Mouse (Mus musculus) brain, adult 2 months (tissue): ENCODE data around the gene Stil.
"Not testable (repeated sequence)": the region's sequence is repeated elsewhere in the genome, so short reads cannot be mapped to it uniquely, and the experiment has no call there.

Source experiments
- DNase-seq: peaks from one replicate; pipeline ENCODE4 v3.0.0; 2011; ENCODE audit warnings: low read depth, low spot score

Stil gene

GRCm38 (mm10) chr4:114999773-115000428, at the start of gene Stil:
Stil (plus strand) TSS chr4:115000159.
- peak; percentile 99 for DNase-seq

GRCm38 (mm10) chr4:114953172-114953571, 46.8 kb upstream of the Stil start:
- DNase-seq, result no peak

GRCm38 (mm10) chr4:114957403-114957802, 42.6 kb upstream of the Stil start:
- DNase-seq, result peak; percentile 13

- DNase-seq, result peak; percentile 45
Observed at GRCm38 (mm10) chr4:114958231-114958630, 41.7 kb upstream of the Stil start.

GRCm38 (mm10) chr4:114958786-114959185, 41.2 kb upstream of the Stil start:
- DNase-seq, result no peak

GRCm38 (mm10) chr4:114959533-114959932, 40.4 kb upstream of the Stil start:
- no peak for DNase-seq

- DNase-seq, result not testable (repeated sequence)
Observed at GRCm38 (mm10) chr4:114960881-114961280, 39.1 kb upstream of the Stil start.

- no peak for DNase-seq
Observed at GRCm38 (mm10) chr4:114970736-114971135, 29.2 kb upstream of the Stil start.

- no peak for DNase-seq
Observed at GRCm38 (mm10) chr4:114973229-114973740, 26.7 kb upstream of the Stil start.

GRCm38 (mm10) chr4:114982619-114983018, 17.3 kb upstream of the Stil start:
- no peak for DNase-seq

GRCm38 (mm10) chr4:114983020-114983419, 16.9 kb upstream of the Stil start:
- DNase-seq, result peak; percentile 22

- DNase-seq, result no peak
Observed at GRCm38 (mm10) chr4:114986211-114986590, 13.8 kb upstream of the Stil start.

GRCm38 (mm10) chr4:114986591-114987432, 13.1 kb upstream of the Stil start, which contains the start of gene Cmpk1:
Cmpk1 (minus strand) TSS chr4:114987241.
- DNase-seq, result peak; percentile 94

GRCm38 (mm10) chr4:114994218-114994617, 5.7 kb upstream of the Stil start:
- DNase-seq, result no peak

- peak; percentile 44 for DNase-seq
Observed at GRCm38 (mm10) chr4:114997051-114997450, 2.9 kb upstream of the Stil start.

- DNase-seq, result no peak
Observed at GRCm38 (mm10) chr4:114999445-114999772, 550 bp upstream of the Stil start.

GRCm38 (mm10) chr4:115000429-115000795, 453 bp downstream of the Stil start:
- DNase-seq, result no peak

GRCm38 (mm10) chr4:115014276-115014675, 14.3 kb downstream of the Stil start:
- DNase-seq, result no peak

GRCm38 (mm10) chr4:115019997-115020396, 20.0 kb downstream of the Stil start:
- peak; percentile 67 for DNase-seq

- DNase-seq, result no peak
Observed at GRCm38 (mm10) chr4:115035043-115035442, 35.1 kb downstream of the Stil start.

- DNase-seq, result peak; percentile 63
Observed at GRCm38 (mm10) chr4:115038242-115038641, 38.3 kb downstream of the Stil start.

GRCm38 (mm10) chr4:115045621-115046020, 45.7 kb downstream of the Stil start:
- no peak for DNase-seq

- DNase-seq, result peak; percentile 47
Observed at GRCm38 (mm10) chr4:115047750-115048149, 47.8 kb downstream of the Stil start.
